Mouse (Mus musculus): ENCODE data around the gene Rnf150. TPM values are rescaled to one million over a fixed set of nuclear protein-coding genes. Genes with fewer than 3 reads are reported as not detected.

Gene Rnf150
- polyA plus RNA-seq, 1 experiment from 2014 or later: 0.44 TPM

- 75% methylated on average over 4 of the region's 4 CpGs for WGBS
- DNase-seq (ENCODE audit: low spot score): no peak
- no peak for ATAC-seq (replicated peaks; ENCODE audit: low FRiP score)
These were observed 8.8 kb downstream of the Rnf150 start for GRCm38 (mm10) chr8:82871986-82872385.

GRCm38 (mm10) chr8:82874102-82874501, 10.9 kb downstream of the Rnf150 start:
- no peak overlapping the region for H3K4me2 ChIP-seq
- no peaks in the 10 kb centered on the region for H3K9me3 ChIP-seq (ENCODE audit: control insufficient read depth, low read length)
- 57% methylated on average over 2 of the region's 2 CpGs for WGBS
- no peak overlapping the region for H3K9ac ChIP-seq (ENCODE audit: low read depth, low read length)
- H3K36me3 ChIP-seq (ENCODE audit: control insufficient read depth, insufficient read depth, low read length): no peaks in the 10 kb centered on the region
- DNase-seq (ENCODE audit: low spot score) (no peak), ATAC-seq (replicated peaks; ENCODE audit: low FRiP score) (no peak)
- H3K4me3 ChIP-seq (ENCODE audit: low read depth, low read length): no peak overlapping the region
- no peak overlapping the region for H3K27ac ChIP-seq (ENCODE audit: low read depth, low read length)
- H3K27me3 ChIP-seq (replicated peaks; ENCODE audit: control insufficient read depth, insufficient read depth, low read length): no peaks in the 10 kb centered on the region
- no peaks in the 10 kb centered on the region for H3K4me1 ChIP-seq (replicated peaks; ENCODE audit: control insufficient read depth, insufficient read depth, low read length)

More at GRCm38 (mm10) chr8:82871986-82872385, 8.8 kb downstream of the Rnf150 start:
- Histone ChIP-seq H3K4me3 (ENCODE audit: low read depth, low read length) (no peak overlapping the region), H3K27ac (ENCODE audit: low read depth, low read length) (no peak overlapping the region), H3K9ac (ENCODE audit: low read depth, low read length) (no peak overlapping the region), H3K9me3 (ENCODE audit: control insufficient read depth, low read length) (no peaks in the 10 kb centered on the region), H3K36me3 (ENCODE audit: control insufficient read depth, insufficient read depth, low read length) (no peaks in the 10 kb centered on the region), H3K4me1 (replicated peaks; ENCODE audit: control insufficient read depth, insufficient read depth, low read length) (no peaks in the 10 kb centered on the region), H3K4me2 (no peak overlapping the region), H3K27me3 (replicated peaks; ENCODE audit: control insufficient read depth, insufficient read depth, low read length) (no peaks in the 10 kb centered on the region)

GRCm38 (mm10) chr8:82875135-82875534, 12.0 kb downstream of the Rnf150 start:
- no peak overlapping the region for H3K4me2 ChIP-seq
- H3K4me3 ChIP-seq (ENCODE audit: low read depth, low read length): no peak overlapping the region
- no peaks in the 10 kb centered on the region for H3K27me3 ChIP-seq (replicated peaks; ENCODE audit: control insufficient read depth, insufficient read depth, low read length)
- ATAC-seq (replicated peaks; ENCODE audit: low FRiP score) (no peak), DNase-seq (ENCODE audit: low spot score) (no peak)
- no peak overlapping the region for H3K9ac ChIP-seq (ENCODE audit: low read depth, low read length)
- H3K27ac ChIP-seq (ENCODE audit: low read depth, low read length): no peak overlapping the region
- H3K9me3 ChIP-seq (ENCODE audit: control insufficient read depth, low read length): no peaks in the 10 kb centered on the region
- no peaks in the 10 kb centered on the region for H3K36me3 ChIP-seq (ENCODE audit: control insufficient read depth, insufficient read depth, low read length)
- no peaks in the 10 kb centered on the region for H3K4me1 ChIP-seq (replicated peaks; ENCODE audit: control insufficient read depth, insufficient read depth, low read length)
- WGBS: 52% methylated on average over 7 of the region's 7 CpGs

DNA sequence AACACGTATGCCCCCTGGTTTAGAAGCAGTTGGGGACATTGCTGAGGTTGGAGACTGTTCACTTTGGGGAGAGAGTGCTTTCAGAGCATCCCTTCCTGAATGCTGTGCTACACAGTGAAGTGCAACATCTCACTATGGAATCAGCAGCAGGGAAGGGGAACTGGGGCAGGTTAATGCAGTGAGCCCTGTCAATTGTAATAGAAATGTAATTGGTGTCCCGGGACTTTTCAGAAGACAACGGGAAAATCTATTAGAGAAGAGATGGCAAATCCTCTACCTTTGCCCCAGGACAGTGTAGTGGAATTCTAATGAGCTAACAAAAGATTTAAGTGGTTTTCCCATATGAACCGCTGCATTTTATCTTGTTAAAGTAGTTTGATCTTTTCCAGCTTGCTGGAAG, 21.3 kb downstream of the Rnf150 start:
- no peaks in the 10 kb centered on the region for H3K36me3 ChIP-seq (ENCODE audit: control insufficient read depth, insufficient read depth, low read length)
- no peak for ATAC-seq (replicated peaks; ENCODE audit: low FRiP score)
- H3K4me3 ChIP-seq (ENCODE audit: low read depth, low read length): no peak overlapping the region
- no peak for DNase-seq (ENCODE audit: low spot score)
- no peak overlapping the region for H3K9ac ChIP-seq (ENCODE audit: low read depth, low read length)
- no peaks in the 10 kb centered on the region for H3K27me3 ChIP-seq (replicated peaks; ENCODE audit: control insufficient read depth, insufficient read depth, low read length)
- no peaks in the 10 kb centered on the region for H3K4me1 ChIP-seq (replicated peaks; ENCODE audit: control insufficient read depth, insufficient read depth, low read length)
- H3K9me3 ChIP-seq (ENCODE audit: control insufficient read depth, low read length): no peaks in the 10 kb centered on the region
- WGBS: 70% methylated on average over 4 of the region's 4 CpGs
- no peak overlapping the region for H3K27ac ChIP-seq (ENCODE audit: low read depth, low read length)
- H3K4me2 ChIP-seq: no peak overlapping the region

DNA sequence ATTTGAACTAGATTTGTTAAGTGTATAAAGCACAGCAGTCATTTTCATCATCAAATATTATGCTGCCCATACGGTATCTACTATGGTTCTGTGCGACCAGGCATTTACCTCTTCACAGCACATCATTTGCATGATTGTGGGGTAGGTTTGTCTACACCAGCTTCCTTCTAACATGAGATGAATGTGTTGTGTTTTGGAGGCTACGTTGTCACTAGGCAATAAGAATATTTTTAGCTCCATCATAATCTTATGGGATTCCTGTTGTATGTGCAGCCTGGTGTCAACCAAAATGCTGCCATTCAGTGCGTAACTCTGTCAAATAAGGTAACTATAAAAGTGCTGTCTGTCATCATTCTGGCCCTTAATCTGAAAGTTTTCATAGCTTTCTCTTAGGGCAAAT, 24.1 kb downstream of the Rnf150 start:
- Histone ChIP-seq H3K4me3 (ENCODE audit: low read depth, low read length) (no peak overlapping the region), H3K27me3 (replicated peaks; ENCODE audit: control insufficient read depth, insufficient read depth, low read length) (no peaks in the 10 kb centered on the region), H3K27ac (ENCODE audit: low read depth, low read length) (no peak overlapping the region), H3K4me1 (replicated peaks; ENCODE audit: control insufficient read depth, insufficient read depth, low read length) (no peaks in the 10 kb centered on the region), H3K36me3 (ENCODE audit: control insufficient read depth, insufficient read depth, low read length) (no peaks in the 10 kb centered on the region), H3K4me2 (no peak overlapping the region), H3K9ac (ENCODE audit: low read depth, low read length) (no peak overlapping the region), H3K9me3 (ENCODE audit: control insufficient read depth, low read length) (no peaks in the 10 kb centered on the region)
- 83% methylated on average over 4 of the region's 4 CpGs for WGBS
- DNase-seq (ENCODE audit: low spot score) (no peak), ATAC-seq (replicated peaks; ENCODE audit: low FRiP score) (no peak)

DNA sequence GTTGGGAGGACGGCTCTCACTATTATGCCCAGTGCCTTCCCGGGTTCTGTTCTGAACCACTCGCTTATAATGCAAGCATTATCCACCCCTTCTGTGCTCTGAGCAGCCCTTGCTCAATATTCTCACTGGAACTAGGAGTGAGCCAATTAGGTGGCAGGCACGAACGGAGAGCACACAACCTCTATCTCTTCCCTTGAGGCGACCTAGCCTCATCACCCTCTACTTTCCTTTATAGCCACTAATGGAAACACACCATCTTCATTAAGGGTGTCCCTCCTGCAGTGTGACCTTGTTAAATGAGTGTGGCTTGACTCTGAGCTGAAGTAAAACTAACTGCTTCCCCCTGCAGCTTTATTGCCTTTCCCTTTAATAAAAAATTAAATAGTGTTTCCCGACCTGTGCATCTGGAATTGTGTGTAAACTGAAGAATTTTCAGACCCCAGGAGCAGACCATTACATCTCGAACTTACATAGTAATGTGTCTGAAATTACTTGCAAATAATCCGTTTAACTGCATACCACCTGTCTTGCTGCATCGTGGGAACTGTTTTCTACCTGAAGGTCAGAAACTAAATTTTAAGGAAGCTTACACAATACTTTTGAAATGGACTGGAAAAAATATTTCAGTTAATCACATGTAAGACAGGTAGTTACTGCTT, 26.0 kb downstream of the Rnf150 start:
- no peaks in the 10 kb centered on the region for H3K4me1 ChIP-seq (replicated peaks; ENCODE audit: control insufficient read depth, insufficient read depth, low read length)
- no peaks in the 10 kb centered on the region for H3K9me3 ChIP-seq (ENCODE audit: control insufficient read depth, low read length)
- no peaks in the 10 kb centered on the region for H3K36me3 ChIP-seq (ENCODE audit: control insufficient read depth, insufficient read depth, low read length)
- no peak for DNase-seq (ENCODE audit: low spot score)
- H3K27me3 ChIP-seq (replicated peaks; ENCODE audit: control insufficient read depth, insufficient read depth, low read length): no peaks in the 10 kb centered on the region
- ATAC-seq (replicated peaks; ENCODE audit: low FRiP score): no peak
- no peak overlapping the region for H3K4me3 ChIP-seq (ENCODE audit: low read depth, low read length)
- H3K4me2 ChIP-seq: no peak overlapping the region
- 78% methylated on average over 10 of the region's 10 CpGs for WGBS
- H3K27ac ChIP-seq (ENCODE audit: low read depth, low read length): no peak overlapping the region
- no peak overlapping the region for H3K9ac ChIP-seq (ENCODE audit: low read depth, low read length)

- 76% methylated on average over 4 of the region's 4 CpGs for WGBS
- Histone ChIP-seq H3K36me3 (ENCODE audit: control insufficient read depth, insufficient read depth, low read length) (no peaks in the 10 kb centered on the region), H3K4me3 (ENCODE audit: low read depth, low read length) (no peak overlapping the region), H3K9ac (ENCODE audit: low read depth, low read length) (no peak overlapping the region), H3K9me3 (ENCODE audit: control insufficient read depth, low read length) (no peaks in the 10 kb centered on the region), H3K4me1 (replicated peaks; ENCODE audit: control insufficient read depth, insufficient read depth, low read length) (no peaks in the 10 kb centered on the region), H3K4me2 (no peak overlapping the region), H3K27me3 (replicated peaks; ENCODE audit: control insufficient read depth, insufficient read depth, low read length) (no peaks in the 10 kb centered on the region), H3K27ac (ENCODE audit: low read depth, low read length) (no peak overlapping the region)
- DNase-seq (ENCODE audit: low spot score) (no peak), ATAC-seq (replicated peaks; ENCODE audit: low FRiP score) (no peak)
These were observed 31.9 kb downstream of the Rnf150 start for GRCm38 (mm10) chr8:82895091-82895490.

GRCm38 (mm10) chr8:82896796-82897195, 33.6 kb downstream of the Rnf150 start:
- H3K36me3 ChIP-seq (ENCODE audit: control insufficient read depth, insufficient read depth, low read length): no peaks in the 10 kb centered on the region
- H3K4me1 ChIP-seq (replicated peaks; ENCODE audit: control insufficient read depth, insufficient read depth, low read length): no peaks in the 10 kb centered on the region
- H3K27ac ChIP-seq (ENCODE audit: low read depth, low read length): no peak overlapping the region
- ATAC-seq (replicated peaks; ENCODE audit: low FRiP score) (no peak), DNase-seq (ENCODE audit: low spot score) (no peak)
- no peak overlapping the region for H3K4me3 ChIP-seq (ENCODE audit: low read depth, low read length)
- WGBS: 82% methylated on average over 2 of the region's 2 CpGs
- H3K9ac ChIP-seq (ENCODE audit: low read depth, low read length): no peak overlapping the region
- no peaks in the 10 kb centered on the region for H3K9me3 ChIP-seq (ENCODE audit: control insufficient read depth, low read length)
- H3K27me3 ChIP-seq (replicated peaks; ENCODE audit: control insufficient read depth, insufficient read depth, low read length): no peaks in the 10 kb centered on the region
- no peak overlapping the region for H3K4me2 ChIP-seq

DNA sequence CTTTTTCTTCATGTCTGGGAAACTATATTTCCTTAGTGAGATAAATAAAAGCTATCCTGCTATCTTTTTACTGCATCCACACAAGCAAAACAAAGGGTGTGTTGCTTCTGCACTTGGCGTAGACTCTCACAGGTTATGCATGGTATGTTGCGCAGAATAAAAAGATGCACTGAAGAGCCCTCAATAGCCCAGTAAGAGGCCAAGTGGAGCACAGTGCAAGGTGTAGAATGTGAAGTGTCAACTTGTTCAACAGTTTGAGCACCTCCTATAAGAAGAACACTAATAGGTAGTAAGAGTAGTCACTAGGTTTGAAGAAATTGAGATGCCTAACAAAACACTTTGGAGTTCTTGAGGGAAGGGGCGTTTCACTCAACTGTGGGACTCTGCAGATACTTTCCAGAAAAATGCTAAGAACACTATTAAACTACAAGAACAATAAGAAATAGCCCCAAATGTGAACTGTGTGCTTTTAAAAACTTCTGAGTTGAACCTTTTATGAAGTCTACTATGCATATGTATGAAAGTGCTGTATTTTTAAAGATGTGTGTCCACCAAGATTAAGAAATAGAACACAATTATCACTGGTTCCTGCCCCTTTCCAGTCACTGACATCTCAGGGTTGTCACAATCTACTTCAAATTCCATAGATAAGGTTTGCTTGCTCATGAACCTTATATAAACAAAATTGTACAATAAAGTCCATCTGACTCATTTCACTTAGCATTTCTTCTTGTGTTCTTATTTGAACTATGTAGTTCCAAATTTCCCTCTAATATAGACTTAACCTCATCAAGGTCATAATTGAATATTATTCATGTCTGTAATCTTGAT, 34.7 kb downstream of the Rnf150 start:
- Histone ChIP-seq H3K9ac (ENCODE audit: low read depth, low read length) (no peak overlapping the region), H3K9me3 (ENCODE audit: control insufficient read depth, low read length) (no peaks in the 10 kb centered on the region), H3K4me3 (ENCODE audit: low read depth, low read length) (no peak overlapping the region), H3K36me3 (ENCODE audit: control insufficient read depth, insufficient read depth, low read length) (no peaks in the 10 kb centered on the region), H3K27ac (ENCODE audit: low read depth, low read length) (no peak overlapping the region), H3K4me2 (no peak overlapping the region), H3K27me3 (replicated peaks; ENCODE audit: control insufficient read depth, insufficient read depth, low read length) (no peaks in the 10 kb centered on the region), H3K4me1 (replicated peaks; ENCODE audit: control insufficient read depth, insufficient read depth, low read length) (no peaks in the 10 kb centered on the region)
- DNase-seq (ENCODE audit: low spot score) (no peak), ATAC-seq (replicated peaks; ENCODE audit: low FRiP score) (no peak)
- WGBS: 79% methylated on average over 3 of the region's 3 CpGs

All from liver, embryonic 11.5 days (tissue).